Mouse (Mus musculus): Measurements from ENCODE around the gene Gpat2.

Gpat2 gene

GRCm38 (mm10) chr2:127444055-127444789, 19.2 kb downstream of the Gpat2 start, which contains the start of gene Fahd2a:
TSS of gene Fahd2a (minus strand) at chr2:127444565.
- DNase-seq (ENCODE audit: low read depth): peak; percentile 95

- DNase-seq (ENCODE audit: low read depth): no peak
Observed at GRCm38 (mm10) chr2:127446847-127447246, 21.8 kb downstream of the Gpat2 start.

GRCm38 (mm10) chr2:127449691-127450090, 24.7 kb downstream of the Gpat2 start:
- DNase-seq (ENCODE audit: low read depth): no peak

DNA sequence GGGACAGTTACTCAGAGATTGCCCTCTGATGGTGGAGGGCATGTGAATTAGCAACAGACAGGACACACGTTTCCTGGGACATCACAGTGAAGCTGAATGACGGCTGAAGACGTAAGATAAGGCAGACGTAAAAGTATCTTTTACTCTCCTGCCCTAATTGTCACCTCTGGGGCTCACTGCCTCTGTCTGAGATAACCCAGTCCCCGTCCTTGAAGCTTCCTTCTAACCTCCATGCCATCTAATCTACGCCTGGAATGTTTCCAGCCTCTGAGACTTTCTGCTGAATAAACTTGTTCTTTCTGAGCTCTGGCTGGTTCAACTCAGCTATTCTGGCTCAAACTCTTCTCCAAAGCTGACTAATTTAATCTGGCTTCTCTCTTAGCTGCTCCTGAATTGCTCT, 26.7 kb downstream of the Gpat2 start:
- no peak for DNase-seq (ENCODE audit: low read depth)

- DNase-seq (ENCODE audit: low read depth): no peak
Observed at GRCm38 (mm10) chr2:127453141-127453540, 28.1 kb downstream of the Gpat2 start.

- DNase-seq (ENCODE audit: low read depth): peak; percentile 74
Observed at GRCm38 (mm10) chr2:127453764-127454163, 28.8 kb downstream of the Gpat2 start.

DNA sequence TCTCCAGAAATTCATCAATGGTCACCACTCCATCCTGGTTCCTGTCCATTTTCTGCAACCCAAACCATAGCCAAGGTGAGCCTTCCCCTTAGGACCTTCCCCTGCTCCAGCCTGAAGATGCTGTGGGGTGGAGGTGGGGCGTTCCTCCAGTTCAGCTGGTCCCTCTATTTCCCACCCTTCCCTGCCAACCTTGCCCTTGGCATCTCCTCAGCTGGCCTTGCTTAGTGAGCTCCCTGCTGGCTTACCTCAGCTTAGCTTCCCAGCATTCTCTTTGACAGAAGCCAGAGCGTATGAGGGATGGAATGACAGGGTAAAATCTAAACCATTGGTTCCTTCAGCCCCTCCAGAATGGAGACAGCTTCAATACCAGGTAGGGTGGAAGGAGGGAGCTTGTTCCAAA, 34.3 kb downstream of the Gpat2 start:
- no peak for DNase-seq (ENCODE audit: low read depth)

DNA sequence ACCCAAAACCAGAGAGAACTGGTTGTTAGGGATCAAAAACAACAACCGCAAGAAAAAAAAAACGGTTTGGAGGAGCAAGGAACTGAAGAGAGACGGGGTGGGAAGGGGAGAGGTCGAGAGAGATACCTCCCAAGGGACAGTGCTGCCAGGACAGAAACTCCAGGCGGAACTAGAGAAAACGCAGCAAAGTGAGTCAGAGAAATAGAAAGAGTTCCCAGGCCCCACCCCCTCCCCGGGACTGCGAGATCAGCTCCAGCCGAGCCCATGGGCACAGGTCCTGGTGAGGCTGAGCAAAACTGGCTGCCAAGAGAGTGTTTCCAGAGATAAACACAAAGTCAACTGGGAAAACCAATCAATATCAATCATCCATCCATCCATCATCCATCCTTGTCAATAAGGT, 36.4 kb downstream of the Gpat2 start:
- DNase-seq (ENCODE audit: low read depth): no peak

GRCm38 (mm10) chr2:127462314-127462713, 37.3 kb downstream of the Gpat2 start:
- peak; percentile 56 for DNase-seq (ENCODE audit: low read depth)

DNA sequence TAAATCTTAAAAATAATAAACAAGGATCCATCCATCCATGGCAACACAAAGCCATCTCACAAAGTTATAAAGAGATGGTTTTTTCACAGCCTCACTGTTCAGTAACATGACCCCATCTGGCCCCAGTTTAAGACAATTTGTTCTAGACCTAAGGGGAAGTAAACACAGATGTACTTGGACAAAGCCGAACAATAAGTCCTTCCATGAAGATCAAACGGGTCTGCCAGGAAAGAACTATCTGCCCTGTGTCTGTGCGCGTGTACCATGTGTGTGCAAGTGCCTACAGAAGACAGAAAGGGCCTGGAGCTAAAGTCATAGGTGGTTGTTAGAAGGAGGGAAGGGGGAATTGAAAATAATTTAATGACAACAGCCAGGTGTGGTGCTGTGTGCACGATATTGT, 45.2 kb downstream of the Gpat2 start:
- no peak for DNase-seq (ENCODE audit: low read depth)

DNA sequence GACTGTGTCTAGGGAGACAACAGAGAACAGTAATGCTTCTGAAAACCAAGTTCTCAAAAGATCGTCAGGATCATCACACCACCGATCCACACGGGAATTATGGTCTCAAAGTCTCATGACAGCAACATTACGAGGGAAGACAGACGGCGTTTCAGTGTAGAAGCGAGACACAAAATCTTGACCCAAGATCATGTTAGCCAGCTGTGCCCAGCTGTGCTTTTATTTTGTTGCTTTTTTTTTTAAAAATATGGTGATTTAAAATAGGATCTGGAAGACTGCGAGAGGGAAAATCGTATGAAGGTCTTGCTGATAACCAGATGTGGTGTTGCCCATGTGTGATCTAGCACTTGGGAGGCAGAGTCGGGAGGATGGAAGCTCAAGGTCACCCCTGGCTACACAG, 45.7 kb downstream of the Gpat2 start:
- DNase-seq (ENCODE audit: low read depth): no peak

GRCm38 (mm10) chr2:127471281-127471680, 46.3 kb downstream of the Gpat2 start:
- DNase-seq (ENCODE audit: low read depth): no peak

GRCm38 (mm10) chr2:127472279-127472678, 47.3 kb downstream of the Gpat2 start:
- DNase-seq (ENCODE audit: low read depth): no peak

DNA sequence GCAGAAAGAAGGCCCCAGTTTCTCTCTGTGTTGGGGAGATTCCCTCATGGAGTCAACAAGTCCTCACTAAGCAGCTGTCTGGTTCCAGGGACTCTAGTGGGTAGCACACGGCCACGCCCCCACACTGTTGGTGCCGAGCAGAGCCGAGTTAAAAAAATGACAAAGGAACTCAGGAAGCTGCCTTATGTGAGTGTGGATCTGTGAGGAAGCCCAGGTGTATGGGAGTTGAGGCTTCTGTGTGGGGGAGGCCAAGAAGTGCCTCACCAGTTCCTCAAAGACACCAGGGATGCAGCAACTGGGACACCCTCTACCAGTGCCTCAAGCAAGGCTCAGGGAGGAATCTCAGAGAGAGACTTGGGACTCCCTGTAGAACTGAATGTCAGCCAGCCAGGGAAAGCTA, 54.2 kb downstream of the Gpat2 start:
- DNase-seq (ENCODE audit: low read depth): no peak

DNA sequence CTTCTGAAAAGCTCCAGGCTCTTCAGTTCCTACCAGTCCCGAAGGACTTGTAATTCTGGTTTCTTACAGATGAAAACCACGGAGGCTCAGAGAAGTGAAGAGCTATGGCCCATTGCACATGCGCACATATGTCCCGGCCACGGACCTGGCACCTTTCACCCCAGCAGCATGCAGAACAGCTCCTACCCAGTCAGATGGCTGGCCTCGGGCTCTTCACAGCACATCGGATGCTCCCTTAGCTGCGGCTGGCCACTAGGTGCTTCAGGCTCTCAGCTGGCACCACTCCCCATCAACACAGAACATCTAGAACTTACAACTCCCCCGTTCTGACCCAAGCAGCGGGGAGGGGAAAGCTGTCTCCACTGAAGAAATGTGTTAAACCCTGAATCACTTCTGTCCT, 54.8 kb downstream of the Gpat2 start:
- DNase-seq (ENCODE audit: low read depth): no peak

DNA sequence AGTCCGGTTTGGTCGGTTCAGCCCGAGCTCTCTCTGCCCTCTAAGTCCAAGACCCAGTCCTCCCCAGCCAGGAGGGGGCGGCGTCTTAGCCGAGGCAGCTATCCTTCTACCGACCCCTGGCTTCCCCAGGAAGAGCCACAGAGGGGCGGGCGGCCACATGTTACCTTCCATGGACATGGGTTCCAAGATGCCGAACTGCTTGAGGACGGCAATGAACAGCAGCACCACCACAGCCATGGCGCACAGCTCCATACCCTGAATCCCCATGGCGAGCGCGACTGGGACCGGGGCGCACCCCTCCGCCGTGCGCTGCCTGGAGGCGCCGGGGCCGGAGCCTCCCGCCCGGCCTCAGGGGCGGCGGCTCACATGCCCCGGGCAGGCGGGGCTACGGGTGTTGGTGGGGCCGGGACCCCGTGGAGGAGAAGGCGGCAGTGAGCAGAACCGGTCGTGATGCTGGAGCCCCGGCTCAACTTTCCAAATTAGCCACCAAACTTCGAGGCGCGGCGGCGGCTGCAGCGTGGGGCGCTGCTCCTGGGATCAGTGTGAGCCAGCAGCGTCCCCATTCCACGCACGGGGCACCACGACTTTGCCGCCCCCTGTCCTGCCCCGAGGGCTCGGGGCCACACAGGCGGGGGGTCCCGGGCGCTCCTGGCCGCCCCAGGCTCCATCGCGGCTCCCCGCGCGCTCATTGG, 57.0 kb downstream of the Gpat2 start:
- DNase-seq (ENCODE audit: low read depth): no peak

DNA sequence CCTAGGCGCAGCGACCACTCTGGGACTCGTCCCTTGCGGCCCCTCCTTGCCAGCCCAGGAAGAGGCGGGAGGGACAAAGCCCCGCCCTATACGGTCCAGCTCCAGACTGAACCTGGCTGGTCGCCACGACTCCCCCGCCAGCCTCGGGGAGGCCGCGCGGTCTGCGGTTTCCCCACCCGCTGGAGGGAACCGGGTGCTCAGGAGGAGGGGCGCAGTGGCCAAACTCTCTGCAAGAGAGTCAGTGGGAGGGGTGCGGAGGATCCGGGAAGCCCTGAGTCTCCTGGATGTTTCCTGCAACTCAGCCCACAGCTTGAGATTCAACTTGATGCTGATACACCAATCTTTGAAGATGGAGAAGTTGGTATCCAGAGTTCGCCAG, 57.5 kb downstream of the Gpat2 start:
- DNase-seq (ENCODE audit: low read depth): no peak

DNA sequence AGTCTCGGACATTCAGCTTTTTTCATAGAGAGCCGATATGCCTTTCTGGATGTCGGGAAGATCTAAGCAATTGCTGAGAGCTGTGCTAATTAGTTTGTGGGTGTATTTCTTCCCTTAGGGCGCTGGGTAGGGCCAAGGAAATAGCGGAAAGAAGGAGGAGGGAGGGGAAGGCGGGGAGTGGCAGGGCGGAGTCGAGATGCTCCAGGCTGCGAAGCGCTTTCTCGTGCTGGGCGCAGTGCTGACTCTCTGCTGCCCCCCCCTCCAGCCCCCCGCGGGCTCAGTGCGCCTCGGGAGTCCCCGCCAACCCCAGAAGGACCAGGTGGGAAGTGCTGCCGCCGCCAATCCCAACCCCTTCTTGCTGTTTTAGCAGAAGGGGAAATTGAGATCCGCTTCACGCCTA, 58.0 kb downstream of the Gpat2 start:
- DNase-seq (ENCODE audit: low read depth): no peak

- DNase-seq (ENCODE audit: low read depth): no peak
Observed at GRCm38 (mm10) chr2:127484476-127485170, 59.6 kb downstream of the Gpat2 start.
